Mouse (Mus musculus) CH12F3 (cell line): Measurements from ENCODE around the gene Cables2.
"Not testable (repeated sequence)": the region's sequence is repeated elsewhere in the genome, so short reads cannot be mapped to it uniquely, and the experiment has no call there.

Source experiments
- in situ Hi-C: fragments of 300-500 bp; cut with MboI; formaldehyde crosslinking; loops from 2 replicates; pipeline ENCODE4 v1.14.3; 2020; ENCODE audit warnings: low sequenced_read_pairs

Cables2 gene

GRCm38 (mm10) chr2:180279321-180279720, 6.0 kb upstream of the Cables2 start:
- in situ Hi-C loops: no loop called here

- in situ Hi-C loops: no loop called here
Measured at GRCm38 (mm10) chr2:180277773-180278320, 4.6 kb upstream of the Cables2 start.

- in situ Hi-C loops: no loop called here
Measured at GRCm38 (mm10) chr2:180276851-180277259, 3.6 kb upstream of the Cables2 start.

GRCm38 (mm10) chr2:180276385-180276784, 3.1 kb upstream of the Cables2 start:
- in situ Hi-C loops: no loop called here

- in situ Hi-C loops: no loop called here
Measured at GRCm38 (mm10) chr2:180275836-180276235, 2.5 kb upstream of the Cables2 start.

GRCm38 (mm10) chr2:180274523-180274922, 1.2 kb upstream of the Cables2 start:
- in situ Hi-C loops: loop anchor here (5.0 kb wide), 1 partner anchor 68 kb away; no protein-coding TSS in a partner anchor

- in situ Hi-C loops: loop anchor here (5.0 kb wide), 1 partner anchor 69 kb away; no protein-coding TSS in a partner anchor
Measured at GRCm38 (mm10) chr2:180272884-180273321, 393 bp downstream of the Cables2 start.

- in situ Hi-C loops: loop anchor here (5.0 kb wide), 1 partner anchor 70 kb away; no protein-coding TSS in a partner anchor
Measured at GRCm38 (mm10) chr2:180271804-180272395, 1.4 kb downstream of the Cables2 start.

GRCm38 (mm10) chr2:180270537-180271255, 2.6 kb downstream of the Cables2 start:
- in situ Hi-C loops: loop anchor here (5.0 kb wide), 1 partner anchor 72 kb away; no protein-coding TSS in a partner anchor

- in situ Hi-C loops: no loop called here
Measured at GRCm38 (mm10) chr2:180269329-180269728, 4.0 kb downstream of the Cables2 start.

- in situ Hi-C loops: no loop called here
Measured at GRCm38 (mm10) chr2:180267955-180268354, 5.3 kb downstream of the Cables2 start.

- in situ Hi-C loops: no loop called here
Measured at GRCm38 (mm10) chr2:180262891-180263290, 10.4 kb downstream of the Cables2 start.

GRCm38 (mm10) chr2:180262441-180262840, 10.9 kb downstream of the Cables2 start:
- in situ Hi-C loops: no loop called here

GRCm38 (mm10) chr2:180261901-180262300, 11.4 kb downstream of the Cables2 start:
- in situ Hi-C loops: no loop called here

GRCm38 (mm10) chr2:180260610-180261480, 12.5 kb downstream of the Cables2 start:
- in situ Hi-C loops: no loop called here

- in situ Hi-C loops: not testable (repeated sequence)
Measured at GRCm38 (mm10) chr2:180259826-180260609, 13.3 kb downstream of the Cables2 start.

GRCm38 (mm10) chr2:180258951-180259484, 14.3 kb downstream of the Cables2 start:
- in situ Hi-C loops: not testable (repeated sequence)

- in situ Hi-C loops: no loop called here
Measured at GRCm38 (mm10) chr2:180257963-180258865, 15.1 kb downstream of the Cables2 start.
